Mouse (Mus musculus) lung, adult 2 months (tissue): ENCODE data around the gene Brd2. TPM values are rescaled to one million over a fixed set of nuclear protein-coding genes. Genes with fewer than 3 reads are reported as not detected.
A peak's percentile ranks its signal among the peaks of the same experiment; 100 is the strongest.

Experiments used
- DNase-seq: peaks from one replicate; pipeline ENCODE4 v3.0.0; 2022
- H3K4me1 ChIP-seq: fragments of 200-500 bp; 2 replicates; pipeline ENCODE4 v1.6.1; 2011; ENCODE audit warnings: low read length; ENCODE audit not compliant: control insufficient read depth, insufficient read depth
- H3K4me3 ChIP-seq: fragments of 200-500 bp; replicated peaks from 2 replicates; pipeline ENCODE3; 2011; ENCODE audit warnings: low read depth, mild to moderate bottlenecking, control low read depth, low read length; ENCODE audit errors: extremely low read depth
- CTCF ChIP-seq: fragments of 200-500 bp; IDR thresholded peaks from 2 replicates; pipeline ENCODE4 v1.5.1; 2011; ENCODE audit warnings: mild to moderate bottlenecking, low read length, control low read depth; ENCODE audit not compliant: insufficient read depth
- POLR2A ChIP-seq: fragments of 200-500 bp; IDR thresholded peaks from 2 replicates; pipeline ENCODE4 v1.6.1; 2011; ENCODE audit warnings: low read depth, mild to moderate bottlenecking, control low read depth, low read length, borderline replicate concordance; ENCODE audit errors: extremely low read depth
- WGBS: fragments of 180-500 bp; shearing (Covaris S2); methylation state at CpG from one replicate; pipeline ENCODE4 v1.1.7; 2018; 5-methylcytosine and 5-hydroxymethylcytosine counted together
- polyA plus RNA-seq: library from polyadenylated mRNA; depleted of rRNA; stranded (reverse); fragments of >200 nt; gene quantifications from 2 replicates; pipeline ENCODE4 v1.2.3, GENCODE M21; 2012

Gene Brd2
- polyA plus RNA-seq, 1 experiment: 140 TPM

- no peak for TF ChIP-seq CTCF
- no peak for TF ChIP-seq POLR2A
- peak; percentile 52 for DNase-seq
- Histone ChIP-seq H3K4me1 (peaks cover 3% of the 10 kb centered on the region; the same call in 1 of the 2 replicates), H3K4me3 (peak overlapping the region; percentile 47)
- WGBS: 5% methylated on average over 2 of the region's 2 CpGs
These were observed 1.1 kb upstream of the Brd2 start for GRCm38 (mm10) chr17:34123518-34123917.

GRCm38 (mm10) chr17:34123111-34123510, 677 bp upstream of the Brd2 start:
- peaks cover 3% of the 10 kb centered on the region; the same call in 1 of the 2 replicates for H3K4me1 ChIP-seq
- H3K4me3 ChIP-seq: peak overlapping the region; percentile 83
- WGBS: under 1% methylated on average over 7 of the region's 7 CpGs
- TF ChIP-seq CTCF (no peak), POLR2A (no peak)
- no peak for DNase-seq

- no peak for DNase-seq
- peak overlapping the region; percentile 93 for H3K4me3 ChIP-seq
- TF ChIP-seq POLR2A: no peak
- TF ChIP-seq CTCF: no peak
- WGBS: 5% methylated on average over 7 of the region's 10 CpGs
- H3K4me1 ChIP-seq: peaks cover 3% of the 10 kb centered on the region; the same call in 1 of the 2 replicates
These were observed 601 bp downstream of the Brd2 start for GRCm38 (mm10) chr17:34121879-34122187.

- Histone ChIP-seq H3K4me3 (peak overlapping the region; percentile 93), H3K4me1 (peaks cover 6% of the 10 kb centered on the region; the same call in 1 of the 2 replicates)
- TF ChIP-seq CTCF: no peak
- peak; percentile 78 for TF ChIP-seq POLR2A
- peak; percentile 83 for DNase-seq
- WGBS: under 1% methylated on average over 35 of the region's 35 CpGs
These were observed 1.1 kb downstream of the Brd2 start for GRCm38 (mm10) chr17:34121172-34121878.

- peak; percentile 85 for DNase-seq
- Histone ChIP-seq H3K4me3 (peak overlapping the region; percentile 93), H3K4me1 (peaks cover 6% of the 10 kb centered on the region; the same call in 1 of the 2 replicates)
- under 1% methylated on average over 31 of the region's 31 CpGs for WGBS
- TF ChIP-seq POLR2A (no peak; the same call in 1 of the 2 replicates), CTCF (no peak)
These were observed 1.6 kb downstream of the Brd2 start for GRCm38 (mm10) chr17:34120814-34121171.

GRCm38 (mm10) chr17:34120180-34120723, 2.2 kb downstream of the Brd2 start:
- TF ChIP-seq CTCF: no peak
- peak; percentile 47 for TF ChIP-seq POLR2A
- H3K4me1 ChIP-seq: peaks cover 6% of the 10 kb centered on the region; the same call in 1 of the 2 replicates
- peak; percentile 79 for DNase-seq
- H3K4me3 ChIP-seq: peak overlapping the region; percentile 93
- under 1% methylated on average over 33 of the region's 42 CpGs for WGBS

GRCm38 (mm10) chr17:34119249-34120179, 2.9 kb downstream of the Brd2 start, which contains the start of gene H2-DMa:
H2-DMa (plus strand) TSS chr17:34119541.
- Histone ChIP-seq H3K4me1 (peaks cover 6% of the 10 kb centered on the region; the same call in 1 of the 2 replicates), H3K4me3 (peak within 1 kb of the TSS; percentile 93)
- under 1% methylated on average over 96 of the region's 96 CpGs for WGBS
- no peak for TF ChIP-seq CTCF
- TF ChIP-seq POLR2A: peak; percentile 99
- DNase-seq: peak; percentile 98

- no peak for DNase-seq
- WGBS: under 1% methylated on average over 38 of the region's 38 CpGs
- TF ChIP-seq CTCF: no peak
- no peak for TF ChIP-seq POLR2A
These were observed 3.6 kb downstream of the Brd2 start for GRCm38 (mm10) chr17:34118873-34119248.

More at GRCm38 (mm10) chr17:34118873-34119248, 3.6 kb downstream of the Brd2 start:
- H3K4me3 ChIP-seq: peak overlapping the region; percentile 72
- H3K4me1 ChIP-seq: peaks cover 4% of the 10 kb centered on the region; the same call in 1 of the 2 replicates
